Mouse (Mus musculus) heart, embryonic 15.5 days (tissue): ENCODE results near the gene Stox2. TPM values are rescaled to one million over a fixed set of nuclear protein-coding genes. Genes with fewer than 3 reads are reported as not detected.
"Not testable (repeated sequence)": the region's sequence is repeated elsewhere in the genome, so short reads cannot be mapped to it uniquely, and the experiment has no call there.

Experiments
- ATAC-seq: fragments of 200-750 bp; cut with Nextera tagmentation; replicated peaks from 2 replicates; pipeline ENCODE4 v1.8.0; 2017; ENCODE audit warnings: low read depth, moderate TSS enrichment; ENCODE audit not compliant: insufficient number of reproducible peaks, insufficient read depth, low FRiP score
- H3K27ac ChIP-seq: fragments of 300-500 bp; sonication (generic); 2 replicates; pipeline ENCODE4 v1.5.1; 2015; ENCODE audit warnings: mild to moderate bottlenecking, inconsistent platforms
- H3K27me3 ChIP-seq: fragments of 300-500 bp; sonication (generic); 2 replicates; pipeline ENCODE4 v1.6.1; 2015; ENCODE audit warnings: inconsistent platforms
- H3K36me3 ChIP-seq: fragments of 300-500 bp; sonication (generic); 2 replicates; pipeline ENCODE4 v1.6.1; 2015; ENCODE audit warnings: mild to moderate bottlenecking, inconsistent platforms
- H3K4me1 ChIP-seq: fragments of 300-500 bp; sonication (generic); replicated peaks from 2 replicates; pipeline ENCODE4 v1.6.1; 2015; ENCODE audit warnings: inconsistent platforms
- H3K4me2 ChIP-seq: fragments of 300-500 bp; sonication (generic); 2 replicates; pipeline ENCODE4 v1.6.1; 2015; ENCODE audit warnings: inconsistent platforms, mild to moderate bottlenecking, moderate library complexity
- H3K4me3 ChIP-seq: fragments of 300-500 bp; sonication (generic); 2 replicates; pipeline ENCODE4 v1.5.1; 2015; ENCODE audit warnings: mild to moderate bottlenecking, inconsistent platforms
- H3K9ac ChIP-seq: fragments of 300-500 bp; sonication (generic); 2 replicates; pipeline ENCODE4 v1.6.1; 2015; ENCODE audit warnings: mild to moderate bottlenecking, inconsistent platforms
- H3K9me3 ChIP-seq: fragments of 300-500 bp; sonication (generic); replicated peaks from 2 replicates; pipeline ENCODE4 v1.6.1; 2016; ENCODE audit warnings: inconsistent platforms
- WGBS: fragments of 180-500 bp; shearing (Covaris S2); methylation state at CpG from one replicate; pipeline ENCODE4 v1.1.7; 2015; ENCODE audit warnings: mixed read lengths; 5-methylcytosine and 5-hydroxymethylcytosine counted together
- polyA plus RNA-seq: library from polyadenylated mRNA; unstranded; fragments of >200 nt; fragmentation: Nextera tagmentation; extraction: Ambion mirVana; gene quantifications from 2 replicates; pipeline ENCODE4 v1.2.1, GENCODE M21; 2015

Gene Stox2
- polyA plus RNA-seq, 1 experiment from 2014 or later = 8.7 TPM

- H3K9me3 ChIP-seq = no peaks in the 10 kb centered on the region
- no peak overlapping the region for H3K9ac ChIP-seq
- no peak overlapping the region for H3K4me2 ChIP-seq
- H3K4me3 ChIP-seq = no peak overlapping the region
- H3K36me3 ChIP-seq = no peaks in the 10 kb centered on the region
- H3K27me3 ChIP-seq = no peaks in the 10 kb centered on the region
- 63% methylated on average over 12 of the region's 12 CpGs for WGBS
- no peak for ATAC-seq
- H3K4me1 ChIP-seq = no peaks in the 10 kb centered on the region
- H3K27ac ChIP-seq = no peak overlapping the region
Measured at GRCm38 (mm10) chr8:47439271-47439670, 6.9 kb downstream of the Stox2 start.

GRCm38 (mm10) chr8:47437976-47438375 lies 8.2 kb downstream of the Stox2 start:
- H3K9me3 ChIP-seq = no peaks in the 10 kb centered on the region
- no peak overlapping the region for H3K4me2 ChIP-seq
- no peak for ATAC-seq
- 76% methylated on average over 6 of the region's 6 CpGs for WGBS
- H3K4me1 ChIP-seq = no peaks in the 10 kb centered on the region
- no peaks in the 10 kb centered on the region for H3K27me3 ChIP-seq
- no peak overlapping the region for H3K27ac ChIP-seq
- H3K36me3 ChIP-seq = no peaks in the 10 kb centered on the region
- H3K9ac ChIP-seq = no peak overlapping the region
- no peak overlapping the region for H3K4me3 ChIP-seq

GRCm38 (mm10) chr8:47435861-47436260 lies 10.3 kb downstream of the Stox2 start:
- 81% methylated on average over 2 of the region's 2 CpGs for WGBS
- Histone ChIP-seq H3K9ac (no peak overlapping the region), H3K4me3 (no peak overlapping the region), H3K27me3 (no peaks in the 10 kb centered on the region), H3K4me2 (no peak overlapping the region), H3K4me1 (no peaks in the 10 kb centered on the region), H3K27ac (no peak overlapping the region), H3K9me3 (no peaks in the 10 kb centered on the region), H3K36me3 (no peaks in the 10 kb centered on the region)
- no peak for ATAC-seq

GRCm38 (mm10) chr8:47435412-47435811 lies 10.8 kb downstream of the Stox2 start:
- H3K4me3 ChIP-seq = no peak overlapping the region
- no peaks in the 10 kb centered on the region for H3K9me3 ChIP-seq
- no peak for ATAC-seq
- WGBS = 62% methylated on average over 4 of the region's 4 CpGs
- H3K4me1 ChIP-seq = no peaks in the 10 kb centered on the region
- H3K36me3 ChIP-seq = no peaks in the 10 kb centered on the region
- H3K4me2 ChIP-seq = no peak overlapping the region
- no peak overlapping the region for H3K9ac ChIP-seq
- H3K27ac ChIP-seq = no peak overlapping the region
- no peaks in the 10 kb centered on the region for H3K27me3 ChIP-seq

- Histone ChIP-seq H3K4me2 (no peak overlapping the region), H3K27ac (no peak overlapping the region), H3K27me3 (no peaks in the 10 kb centered on the region), H3K9me3 (no peaks in the 10 kb centered on the region), H3K36me3 (no peaks in the 10 kb centered on the region), H3K9ac (no peak overlapping the region), H3K4me1 (no peaks in the 10 kb centered on the region), H3K4me3 (no peak overlapping the region)
- 50% methylated on average over 4 of the region's 4 CpGs for WGBS
- no peak for ATAC-seq
Measured at GRCm38 (mm10) chr8:47431263-47431662, 14.9 kb downstream of the Stox2 start.

GRCm38 (mm10) chr8:47414258-47414525 lies 32.0 kb downstream of the Stox2 start:
- Histone ChIP-seq H3K4me3 (peak overlapping the region; percentile 86), H3K27me3 (peaks cover 35% of the 10 kb centered on the region), H3K4me2 (peak overlapping the region; percentile 96), H3K9ac (peak overlapping the region; percentile 68; the same call in 1 of the 2 replicates), H3K4me1 (peaks cover 23% of the 10 kb centered on the region)
- WGBS = 3% methylated on average over 8 of the region's 8 CpGs
- H3K27ac ChIP-seq, H3K9me3 ChIP-seq, ATAC-seq, H3K36me3 ChIP-seq: not testable (repeated sequence)

GRCm38 (mm10) chr8:47413524-47414257 lies 32.5 kb downstream of the Stox2 start:
- Histone ChIP-seq H3K9ac (peak overlapping the region; percentile 68), H3K27me3 (peaks cover 40% of the 10 kb centered on the region), H3K36me3 (no peaks in the 10 kb centered on the region), H3K27ac (peak overlapping the region; percentile 67), H3K4me3 (peak overlapping the region; percentile 86), H3K4me1 (peaks cover 23% of the 10 kb centered on the region), H3K9me3 (no peaks in the 10 kb centered on the region), H3K4me2 (peak overlapping the region; percentile 96)
- under 1% methylated on average over 46 of the region's 46 CpGs for WGBS
- ATAC-seq = peak; percentile 79

- Histone ChIP-seq H3K9ac (peak overlapping the region; percentile 68), H3K9me3 (no peaks in the 10 kb centered on the region), H3K27ac (peak overlapping the region; percentile 67), H3K36me3 (no peaks in the 10 kb centered on the region), H3K4me1 (peaks cover 23% of the 10 kb centered on the region), H3K27me3 (peaks cover 46% of the 10 kb centered on the region), H3K4me3 (peak overlapping the region; percentile 86), H3K4me2 (peak overlapping the region; percentile 96)
- under 1% methylated on average over 81 of the region's 81 CpGs for WGBS
- ATAC-seq = peak; percentile 57
Measured at GRCm38 (mm10) chr8:47412696-47413523, 33.3 kb downstream of the Stox2 start.

- Histone ChIP-seq H3K27ac (no peak overlapping the region), H3K4me1 (peaks cover 23% of the 10 kb centered on the region), H3K4me3 (peak overlapping the region; percentile 86), H3K27me3 (peaks cover 48% of the 10 kb centered on the region), H3K9me3 (no peaks in the 10 kb centered on the region), H3K9ac (peak overlapping the region; percentile 68), H3K36me3 (no peaks in the 10 kb centered on the region), H3K4me2 (peak overlapping the region; percentile 96)
- no peak; the same call in 1 of the 2 replicates for ATAC-seq
- 2% methylated on average over 43 of the region's 43 CpGs for WGBS
Measured at GRCm38 (mm10) chr8:47411994-47412695, 34.0 kb downstream of the Stox2 start.

GRCm38 (mm10) chr8:47411321-47411720 lies 34.8 kb downstream of the Stox2 start:
- Histone ChIP-seq H3K9me3 (no peaks in the 10 kb centered on the region), H3K9ac (no peak overlapping the region), H3K4me3 (no peak overlapping the region), H3K4me1 (peaks cover 23% of the 10 kb centered on the region), H3K27me3 (peaks cover 51% of the 10 kb centered on the region), H3K36me3 (no peaks in the 10 kb centered on the region), H3K4me2 (peak overlapping the region; percentile 96; the same call in 1 of the 2 replicates), H3K27ac (no peak overlapping the region)
- no peak for ATAC-seq
- 11% methylated on average over 12 of the region's 12 CpGs for WGBS

GRCm38 (mm10) chr8:47409061-47409460 lies 37.1 kb downstream of the Stox2 start:
- no peak overlapping the region for H3K9ac ChIP-seq
- H3K4me1 ChIP-seq = peaks cover 21% of the 10 kb centered on the region
- peak overlapping the region; percentile 24 for H3K4me2 ChIP-seq
- 10% methylated on average over 8 of the region's 8 CpGs for WGBS
- no peak overlapping the region for H3K4me3 ChIP-seq
- no peak for ATAC-seq
- H3K9me3 ChIP-seq = no peaks in the 10 kb centered on the region
- no peak overlapping the region for H3K27ac ChIP-seq
- peaks cover 48% of the 10 kb centered on the region for H3K27me3 ChIP-seq
- H3K36me3 ChIP-seq = no peaks in the 10 kb centered on the region
